Mouse (Mus musculus) T-cell, adult 2 months (primary cell): Measurements from ENCODE around the gene Wdr54.
A peak's percentile ranks its signal among the peaks of the same experiment; 100 is the strongest.

Experiments
- DNase-seq: peaks from one replicate; pipeline ENCODE4 v3.0.0; 2022; ENCODE audit warnings: low spot score

Wdr54 gene

DNA sequence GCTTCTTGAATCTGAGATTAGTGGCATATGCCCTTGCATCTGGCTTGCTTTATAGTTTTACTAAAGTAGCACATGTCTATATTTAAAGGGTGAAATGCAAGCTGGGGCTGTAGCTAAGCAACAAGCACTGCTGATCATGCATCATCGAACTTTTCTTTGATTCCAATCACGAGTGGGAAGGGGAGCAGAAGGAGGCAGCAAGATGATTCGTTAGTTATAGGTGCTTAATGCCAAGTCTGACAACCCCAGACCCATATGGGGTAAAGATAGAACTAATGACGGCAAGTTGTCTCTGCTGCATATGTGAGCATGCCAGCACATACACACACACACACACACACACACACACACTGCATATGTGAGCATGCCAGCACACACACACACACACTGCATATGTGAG lies 52.0 kb downstream of the Wdr54 start:
- DNase-seq: no peak

DNA sequence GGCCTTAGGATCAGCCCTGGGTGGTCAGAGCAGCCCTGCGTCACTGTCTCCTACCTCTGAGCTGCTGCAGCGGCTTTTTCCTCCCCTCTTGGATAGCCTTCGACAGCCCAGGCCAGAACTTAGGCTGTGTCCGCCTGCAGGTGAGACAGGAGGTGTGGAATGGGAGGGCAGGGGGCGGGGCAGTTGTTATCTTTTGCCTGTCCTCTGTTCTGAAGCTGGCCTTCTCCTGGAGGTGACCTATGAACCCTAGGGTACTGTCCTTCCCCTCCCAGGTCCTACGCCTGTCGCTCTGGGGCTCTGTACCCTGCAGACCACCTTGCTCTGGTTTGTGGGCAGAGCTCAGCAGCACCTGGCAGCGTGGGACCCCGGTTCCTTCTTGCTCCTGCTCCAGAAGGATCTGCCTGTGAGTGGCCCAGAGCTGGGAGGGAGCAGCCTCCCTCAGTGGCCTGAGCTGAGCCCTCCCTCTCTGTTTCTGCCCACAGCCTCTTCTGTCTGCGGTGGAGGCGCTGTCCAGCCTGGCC lies 53.0 kb downstream of the Wdr54 start:
- no peak for DNase-seq

DNA sequence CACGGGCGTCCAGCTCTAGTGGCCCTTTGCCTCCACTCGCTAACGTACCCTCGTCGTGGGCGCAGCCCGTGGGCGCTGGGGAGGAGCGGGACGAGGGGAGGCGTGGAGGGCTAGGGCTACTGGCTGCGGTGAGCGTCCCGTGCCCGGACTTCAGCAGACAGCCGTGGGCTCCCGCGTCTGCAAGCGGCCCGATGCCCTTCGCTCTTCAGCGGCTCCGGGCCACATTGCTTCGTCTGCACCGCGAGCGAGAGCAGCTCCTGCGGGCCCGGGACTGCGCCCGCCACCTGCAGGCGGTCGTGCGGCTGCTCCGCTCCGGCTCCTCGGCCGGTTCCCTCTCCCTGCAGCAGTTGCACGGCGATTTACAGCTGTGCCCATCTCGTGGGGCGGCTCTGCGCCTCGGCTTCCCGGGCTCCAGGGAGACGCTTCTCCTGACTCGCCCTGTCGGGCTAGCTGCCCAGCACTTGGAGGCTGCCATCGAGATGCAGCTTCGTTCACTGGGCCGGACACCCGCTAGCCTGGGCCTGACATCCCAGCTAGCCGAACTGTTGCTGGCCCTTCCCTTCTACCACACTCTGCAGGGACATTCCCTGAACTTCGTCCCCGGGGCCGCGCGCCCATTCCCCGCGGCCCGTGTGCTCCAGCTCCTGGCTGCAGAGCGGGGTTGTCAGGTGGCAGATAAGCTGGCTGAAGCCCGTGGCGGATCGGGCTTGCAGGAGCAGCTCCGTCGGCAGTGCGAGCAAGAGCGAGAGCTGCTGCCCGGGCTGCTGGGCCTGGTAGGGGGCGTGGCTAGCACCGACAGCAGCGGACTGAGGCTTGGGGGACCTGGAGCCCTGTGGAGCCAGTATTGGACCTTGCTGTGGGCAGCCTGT lies 54.3 kb downstream of the Wdr54 start:
- peak; percentile 73 for DNase-seq

DNA sequence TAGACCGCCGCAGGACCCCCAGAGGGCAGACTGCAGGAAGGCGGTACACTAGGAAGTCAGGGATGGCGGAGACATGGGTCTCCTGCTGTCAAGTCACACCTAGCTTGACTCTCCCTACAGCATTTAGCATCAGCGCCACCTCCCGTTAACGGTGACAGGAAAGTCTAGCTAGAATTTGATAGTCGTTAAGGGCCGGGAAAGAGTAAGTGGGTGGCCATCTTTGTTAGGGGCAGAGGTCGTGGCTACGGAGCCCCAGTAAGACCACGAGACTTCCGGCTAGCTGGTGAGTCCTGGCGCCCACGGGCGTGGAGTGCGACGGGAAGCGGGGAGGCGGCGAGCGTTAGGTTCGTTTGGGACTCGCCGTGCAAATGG lies 54.9 kb downstream of the Wdr54 start, which contains the start of the genes Ccdc142 and Gm42688:
Gene Ccdc142 (plus strand): TSS at position 286 of the 372 bp plus-strand sequence.
Gene Gm42688 (plus strand): TSS at position 302 of the 372 bp plus-strand sequence.
- DNase-seq: peak; percentile 88
